Mouse (Mus musculus) limb, embryonic 12.5 days (tissue): ENCODE data around the gene Ccdc85a. TPM values are rescaled to one million over a fixed set of nuclear protein-coding genes. Genes with fewer than 3 reads are reported as not detected.
"Not testable (repeated sequence)": the region's sequence is repeated elsewhere in the genome, so short reads cannot be mapped to it uniquely, and the experiment has no call there.

ENCODE experiments used
- ATAC-seq: fragments of 200-750 bp; cut with Nextera tagmentation; 2 replicates; pipeline ENCODE4 v1.8.0; 2017; ENCODE audit warnings: low read depth, moderate TSS enrichment; ENCODE audit not compliant: insufficient number of reproducible peaks, insufficient read depth, low FRiP score, low TSS enrichment
- H3K27ac ChIP-seq: fragments of 300-500 bp; sonication (generic); 2 replicates; pipeline ENCODE4 v1.5.1; 2016; ENCODE audit warnings: mild to moderate bottlenecking, moderate library complexity
- H3K27me3 ChIP-seq: fragments of 300-500 bp; sonication (generic); 2 replicates; pipeline ENCODE4 v1.6.1; 2016; ENCODE audit warnings: mild to moderate bottlenecking, moderate library complexity
- H3K36me3 ChIP-seq: fragments of 300-500 bp; sonication (generic); 2 replicates; pipeline ENCODE4 v1.6.1; 2016; ENCODE audit warnings: mild to moderate bottlenecking, moderate library complexity
- H3K4me1 ChIP-seq: fragments of 300-500 bp; sonication (generic); replicated peaks from 2 replicates; pipeline ENCODE4 v1.6.1; 2016
- H3K4me2 ChIP-seq: fragments of 300-500 bp; sonication (generic); 2 replicates; pipeline ENCODE4 v1.6.1; 2016; ENCODE audit warnings: mild to moderate bottlenecking, moderate library complexity
- H3K4me3 ChIP-seq: fragments of 300-500 bp; sonication (generic); replicated peaks from 2 replicates; pipeline ENCODE4 v1.5.1; 2016; ENCODE audit warnings: mild to moderate bottlenecking
- H3K9ac ChIP-seq: fragments of 300-500 bp; sonication (generic); replicated peaks from 2 replicates; pipeline ENCODE4 v1.6.1; 2016; ENCODE audit warnings: mild to moderate bottlenecking, moderate library complexity
- H3K9me3 ChIP-seq: fragments of 300-500 bp; sonication (generic); 2 replicates; pipeline ENCODE4 v1.6.1; 2016; ENCODE audit warnings: mild to moderate bottlenecking, moderate library complexity
- WGBS: fragments of 180-500 bp; shearing (Covaris S2); methylation state at CpG from one replicate; pipeline ENCODE4 v1.1.7; 2016; 5-methylcytosine and 5-hydroxymethylcytosine counted together
- polyA plus RNA-seq: library from polyadenylated mRNA; unstranded; fragments of >200 nt; fragmentation: Nextera tagmentation; extraction: Ambion mirVana; gene quantifications from 2 replicates; pipeline ENCODE4 v1.2.1, GENCODE M21; 2016

The Ccdc85a gene
- polyA plus RNA-seq, 1 experiment from 2014 or later: 3.0 TPM

DNA sequence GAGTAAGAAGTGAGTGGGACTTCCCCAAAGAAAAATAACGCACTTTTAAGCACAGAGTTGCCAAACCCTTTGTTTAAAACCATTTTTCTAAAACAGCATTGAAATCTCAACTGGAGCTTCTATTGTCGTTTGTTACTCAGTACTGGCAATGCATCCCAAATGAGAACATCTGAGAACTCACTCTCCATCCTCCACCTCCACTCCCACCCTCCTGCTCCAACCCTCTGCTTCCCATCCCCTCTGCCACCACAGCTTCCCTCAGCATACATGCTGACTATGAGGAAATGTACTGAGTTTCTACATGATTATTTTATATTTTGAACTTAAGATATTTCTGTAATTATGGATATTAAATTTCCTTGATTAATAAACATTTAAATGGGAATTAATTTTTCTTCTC, 168.3 kb downstream of the Ccdc85a start:
- 76% methylated on average over 2 of the region's 2 CpGs for WGBS
- Histone ChIP-seq H3K36me3 (no peaks in the 10 kb centered on the region), H3K27me3 (no peaks in the 10 kb centered on the region), H3K4me1 (no peaks in the 10 kb centered on the region), H3K4me3 (no peak overlapping the region), H3K9me3 (no peaks in the 10 kb centered on the region), H3K9ac (no peak overlapping the region), H3K4me2 (no peak overlapping the region), H3K27ac (no peak overlapping the region)
- no peak for ATAC-seq

DNA sequence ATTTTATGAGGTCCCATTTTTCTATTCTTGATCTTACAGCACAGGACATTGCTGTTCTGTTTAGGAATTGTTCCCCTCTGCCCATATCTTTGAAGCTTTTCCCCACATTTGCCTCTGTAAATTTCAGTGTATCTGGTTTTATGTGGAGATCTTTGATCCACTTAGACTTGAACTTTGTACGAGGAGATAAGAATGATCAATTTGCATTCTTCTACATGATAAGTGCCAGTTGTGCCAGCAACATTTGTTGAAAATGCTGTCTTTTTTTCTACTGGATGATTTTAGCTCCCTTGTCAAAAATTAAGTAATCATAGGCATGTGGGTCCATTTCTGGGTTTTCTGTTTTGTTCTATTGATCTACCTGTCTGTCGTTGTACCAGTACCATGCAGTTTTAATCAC, 174.2 kb downstream of the Ccdc85a start:
- H3K9me3 ChIP-seq, H3K4me1 ChIP-seq, H3K27me3 ChIP-seq, H3K36me3 ChIP-seq, ATAC-seq, H3K4me2 ChIP-seq, H3K4me3 ChIP-seq, H3K9ac ChIP-seq, H3K27ac ChIP-seq: not testable (repeated sequence)
- WGBS: 93% methylated on average over 2 of the region's 2 CpGs

DNA sequence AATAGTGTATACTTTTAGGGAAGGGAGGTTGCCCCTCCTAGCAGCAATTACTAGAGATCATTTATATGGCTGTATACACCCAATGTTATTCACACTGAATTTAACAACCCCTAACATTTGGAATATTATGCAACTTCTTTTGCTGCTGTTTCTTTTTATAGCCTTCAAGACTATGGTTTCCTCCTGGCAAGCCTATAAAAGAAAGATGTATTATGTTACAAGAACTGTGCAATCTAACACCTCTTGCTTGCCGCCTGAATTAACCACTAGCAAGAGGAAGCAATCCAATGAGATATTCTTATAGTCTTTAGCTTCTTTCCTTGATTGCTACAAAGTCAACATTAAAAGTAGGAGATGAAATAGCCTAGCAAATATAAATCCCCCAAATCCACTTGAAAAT, 187.0 kb downstream of the Ccdc85a start:
- Histone ChIP-seq H3K27me3 (no peaks in the 10 kb centered on the region), H3K36me3 (no peaks in the 10 kb centered on the region), H3K4me3 (no peak overlapping the region), H3K27ac (no peak overlapping the region), H3K4me1 (no peaks in the 10 kb centered on the region), H3K4me2 (no peak overlapping the region), H3K9ac (no peak overlapping the region), H3K9me3 (no peaks in the 10 kb centered on the region)
- WGBS: 22% methylated on average over 1 of the region's 1 CpGs
- no peak for ATAC-seq

DNA sequence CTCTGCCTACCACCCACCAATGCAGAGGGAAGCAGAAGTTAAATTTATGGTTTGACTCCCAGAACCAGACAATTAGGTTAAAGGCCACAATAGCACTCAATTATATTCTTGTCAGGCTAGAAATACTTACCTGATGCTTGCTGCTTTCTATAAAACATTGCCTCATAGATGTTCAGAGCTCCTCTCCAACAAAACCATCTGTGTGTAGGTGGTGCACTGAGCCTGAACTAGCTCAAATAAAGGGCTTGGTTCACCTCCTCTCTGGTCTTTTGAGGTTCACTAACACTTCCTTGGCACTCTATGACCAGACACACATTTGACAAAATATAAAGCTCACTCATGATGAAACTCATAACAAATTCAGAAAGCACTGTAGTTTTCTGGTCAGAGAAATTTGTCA, 208.2 kb downstream of the Ccdc85a start:
- Histone ChIP-seq H3K4me3 (no peak overlapping the region), H3K27ac (no peak overlapping the region), H3K9ac (no peak overlapping the region), H3K9me3 (no peaks in the 10 kb centered on the region), H3K36me3 (no peaks in the 10 kb centered on the region), H3K27me3 (no peaks in the 10 kb centered on the region), H3K4me2 (no peak overlapping the region), H3K4me1 (no peaks in the 10 kb centered on the region)
- no peak for ATAC-seq

DNA sequence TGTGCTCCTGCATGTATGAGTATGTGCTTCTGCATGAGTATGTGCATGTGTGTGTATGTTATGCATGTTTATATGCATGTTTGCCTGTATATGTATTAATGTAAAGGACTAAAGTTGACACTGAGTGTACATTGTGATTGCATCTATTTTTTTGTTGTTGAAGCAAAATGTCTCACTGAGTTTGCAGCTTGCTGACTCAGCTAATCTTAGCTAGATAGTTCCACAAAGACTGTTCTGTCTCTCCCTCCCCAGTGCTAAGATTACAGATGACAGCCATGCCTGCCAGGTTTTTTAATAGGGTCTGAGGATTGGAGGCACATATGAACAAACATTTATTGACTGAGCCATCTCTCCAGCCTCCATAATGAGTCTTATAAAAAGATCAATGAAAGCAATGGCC, 209.5 kb downstream of the Ccdc85a start:
- H3K4me2 ChIP-seq: no peak overlapping the region
- ATAC-seq: no peak
- H3K27me3 ChIP-seq: no peaks in the 10 kb centered on the region
- no peaks in the 10 kb centered on the region for H3K36me3 ChIP-seq
- H3K4me1 ChIP-seq: no peaks in the 10 kb centered on the region
- 0 out of 2 replicates have a peak, but pooled peaks cover 3% of the 10 kb centered on the region for H3K9me3 ChIP-seq
- no peak overlapping the region for H3K9ac ChIP-seq
- H3K27ac ChIP-seq: no peak overlapping the region
- H3K4me3 ChIP-seq: no peak overlapping the region

DNA sequence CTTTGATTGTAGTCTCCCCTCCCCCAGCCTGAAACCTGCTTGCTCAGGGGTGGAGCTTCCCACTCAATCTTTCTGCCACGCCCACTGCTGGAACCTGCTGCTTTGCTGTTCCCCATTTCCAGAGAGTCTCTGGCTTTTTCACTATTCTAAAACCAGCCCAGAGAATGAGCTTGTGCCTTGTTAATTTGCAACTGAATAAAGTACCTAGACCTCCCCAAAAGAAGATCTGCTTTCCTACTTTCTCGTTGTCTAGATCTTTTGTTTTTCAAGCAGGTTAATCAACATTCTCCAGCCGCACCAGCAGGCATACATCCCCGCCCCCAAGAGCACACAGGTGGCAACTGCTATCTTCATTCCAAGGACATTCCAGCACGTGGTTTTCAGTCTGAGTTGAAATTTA, 212.7 kb downstream of the Ccdc85a start:
- WGBS: 77% methylated on average over 5 of the region's 5 CpGs
- not testable (repeated sequence) for ATAC-seq, H3K27ac ChIP-seq, H3K4me2 ChIP-seq, H3K36me3 ChIP-seq, H3K27me3 ChIP-seq, H3K4me3 ChIP-seq, H3K9ac ChIP-seq, H3K4me1 ChIP-seq, H3K9me3 ChIP-seq

DNA sequence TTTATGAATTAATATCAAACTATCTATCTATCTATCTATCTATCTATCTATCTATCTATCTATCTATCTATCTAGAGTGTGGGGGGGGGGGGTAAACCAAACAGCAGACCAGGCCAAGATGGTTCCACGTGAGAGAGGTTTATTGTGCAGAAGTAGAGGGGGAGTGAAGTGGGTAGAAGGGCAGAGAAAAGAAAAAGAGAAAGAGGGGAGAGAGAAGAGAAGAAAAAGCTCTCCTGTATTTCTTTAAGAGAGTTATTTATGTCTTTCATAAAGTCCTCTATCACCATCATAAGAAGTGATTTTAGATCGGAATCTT, 218.2 kb downstream of the Ccdc85a start:
- Histone ChIP-seq H3K4me2 (peak overlapping the region; percentile 59), H3K9ac (no peak overlapping the region), H3K27me3 (no peaks in the 10 kb centered on the region), H3K4me1 (no peaks in the 10 kb centered on the region; the same call in 1 of the 2 replicates), H3K27ac (no peak overlapping the region), H3K9me3 (0 out of 2 replicates have a peak, but pooled peaks cover 3% of the 10 kb centered on the region), H3K4me3 (peak overlapping the region; percentile 31), H3K36me3 (no peaks in the 10 kb centered on the region)
- 52% methylated on average over 2 of the region's 2 CpGs for WGBS
- no peak for ATAC-seq

DNA sequence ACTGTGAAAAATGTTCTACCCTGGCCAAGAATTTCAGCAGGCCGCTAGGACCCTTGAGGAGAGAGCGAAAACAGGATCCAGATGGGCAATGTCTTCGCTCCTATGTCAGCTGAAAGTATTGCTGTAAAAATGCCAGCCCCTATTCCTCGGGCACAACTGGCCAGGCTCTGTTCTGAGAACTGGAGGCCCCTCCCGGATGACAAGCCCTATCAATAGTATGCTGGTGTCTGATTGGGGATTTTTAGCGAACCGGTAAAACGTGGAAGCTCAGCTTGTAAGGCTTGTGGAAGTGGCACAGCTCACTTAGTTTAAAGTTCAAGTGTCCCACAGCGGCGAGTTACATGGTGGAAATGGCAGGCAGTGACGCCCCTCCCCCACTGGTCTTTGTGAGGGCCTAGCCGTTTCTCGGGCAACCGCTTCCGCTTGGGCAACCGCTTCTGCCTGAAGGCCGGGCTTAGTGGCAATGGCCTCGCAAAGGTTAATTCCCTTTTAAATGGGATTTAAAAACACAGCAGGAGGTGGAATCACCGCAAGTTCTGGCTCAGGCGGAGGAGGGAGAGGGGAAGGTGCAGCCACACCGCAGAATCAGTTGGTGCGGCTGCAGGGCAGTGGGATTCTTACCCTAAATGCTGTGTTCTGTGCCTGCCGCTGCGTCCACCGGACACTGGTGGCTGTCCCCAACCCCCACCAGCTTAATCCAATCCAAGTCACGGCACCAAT, 218.8 kb downstream of the Ccdc85a start:
- H3K27ac ChIP-seq: peak overlapping the region; percentile 67
- no peaks in the 10 kb centered on the region for H3K36me3 ChIP-seq
- peak overlapping the region; percentile 31 for H3K4me3 ChIP-seq
- H3K4me1 ChIP-seq: no peaks in the 10 kb centered on the region; the same call in 1 of the 2 replicates
- no peaks in the 10 kb centered on the region for H3K27me3 ChIP-seq
- 5% methylated on average over 26 of the region's 26 CpGs for WGBS
- peak overlapping the region; percentile 59 for H3K4me2 ChIP-seq
- H3K9me3 ChIP-seq: 0 out of 2 replicates have a peak, but pooled peaks cover 3% of the 10 kb centered on the region
- peak overlapping the region; percentile 40 for H3K9ac ChIP-seq
- peak; percentile 78 for ATAC-seq

DNA sequence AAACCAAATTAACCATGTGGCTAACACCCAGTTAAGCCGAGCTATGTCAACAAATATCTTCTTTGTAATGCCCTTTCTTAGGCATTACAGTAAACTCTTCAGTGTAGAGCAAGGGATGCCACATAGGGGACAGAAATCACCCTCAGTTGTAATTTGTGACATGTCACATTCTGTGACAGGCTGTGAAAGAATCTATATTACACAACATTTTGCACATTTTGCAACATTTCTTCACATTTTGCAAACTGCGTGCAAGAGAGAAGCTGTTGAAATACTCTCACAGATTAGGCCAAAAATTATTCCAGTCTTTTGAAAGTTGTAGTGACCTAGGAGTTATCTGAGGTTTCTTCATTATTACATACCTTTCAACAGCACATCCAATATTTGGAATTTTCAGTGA, 240.7 kb downstream of the Ccdc85a start:
- H3K27ac ChIP-seq: no peak overlapping the region
- 88% methylated on average over 2 of the region's 2 CpGs for WGBS

DNA sequence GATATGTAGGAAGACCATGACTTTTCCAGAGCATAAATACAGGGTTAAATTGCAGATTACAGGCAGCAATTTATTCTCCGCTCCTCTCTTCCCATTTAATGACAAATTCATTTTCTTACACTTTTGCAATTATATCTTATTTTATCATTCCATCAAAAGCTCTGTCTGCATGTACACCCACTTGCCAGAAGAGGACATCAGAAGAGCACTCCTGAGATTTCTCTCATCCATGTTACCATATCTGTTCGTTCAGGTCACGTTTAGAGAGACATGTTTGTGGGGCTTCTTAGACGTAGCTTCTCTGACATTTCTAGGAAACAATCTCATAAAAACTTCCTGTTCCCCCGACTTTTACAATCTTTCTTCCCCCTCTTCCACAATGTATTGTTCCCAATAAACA, 242.2 kb downstream of the Ccdc85a start:
- WGBS: 74% methylated on average over 5 of the region's 5 CpGs
- Histone ChIP-seq H3K9me3 (no peaks in the 10 kb centered on the region), H3K27ac (no peak overlapping the region), H3K9ac (no peak overlapping the region), H3K4me2 (no peak overlapping the region), H3K4me3 (no peak overlapping the region), H3K36me3 (no peaks in the 10 kb centered on the region), H3K27me3 (no peaks in the 10 kb centered on the region), H3K4me1 (no peaks in the 10 kb centered on the region)
- no peak for ATAC-seq

More for the DNA sequence above, 240.7 kb downstream of the Ccdc85a start:
- no peaks in the 10 kb centered on the region for H3K36me3 ChIP-seq
- H3K4me3 ChIP-seq: no peak overlapping the region
- ATAC-seq: no peak
- H3K9me3 ChIP-seq: no peaks in the 10 kb centered on the region
- H3K4me2 ChIP-seq: no peak overlapping the region
- H3K9ac ChIP-seq: no peak overlapping the region
- no peaks in the 10 kb centered on the region for H3K27me3 ChIP-seq
- no peaks in the 10 kb centered on the region for H3K4me1 ChIP-seq

DNA sequence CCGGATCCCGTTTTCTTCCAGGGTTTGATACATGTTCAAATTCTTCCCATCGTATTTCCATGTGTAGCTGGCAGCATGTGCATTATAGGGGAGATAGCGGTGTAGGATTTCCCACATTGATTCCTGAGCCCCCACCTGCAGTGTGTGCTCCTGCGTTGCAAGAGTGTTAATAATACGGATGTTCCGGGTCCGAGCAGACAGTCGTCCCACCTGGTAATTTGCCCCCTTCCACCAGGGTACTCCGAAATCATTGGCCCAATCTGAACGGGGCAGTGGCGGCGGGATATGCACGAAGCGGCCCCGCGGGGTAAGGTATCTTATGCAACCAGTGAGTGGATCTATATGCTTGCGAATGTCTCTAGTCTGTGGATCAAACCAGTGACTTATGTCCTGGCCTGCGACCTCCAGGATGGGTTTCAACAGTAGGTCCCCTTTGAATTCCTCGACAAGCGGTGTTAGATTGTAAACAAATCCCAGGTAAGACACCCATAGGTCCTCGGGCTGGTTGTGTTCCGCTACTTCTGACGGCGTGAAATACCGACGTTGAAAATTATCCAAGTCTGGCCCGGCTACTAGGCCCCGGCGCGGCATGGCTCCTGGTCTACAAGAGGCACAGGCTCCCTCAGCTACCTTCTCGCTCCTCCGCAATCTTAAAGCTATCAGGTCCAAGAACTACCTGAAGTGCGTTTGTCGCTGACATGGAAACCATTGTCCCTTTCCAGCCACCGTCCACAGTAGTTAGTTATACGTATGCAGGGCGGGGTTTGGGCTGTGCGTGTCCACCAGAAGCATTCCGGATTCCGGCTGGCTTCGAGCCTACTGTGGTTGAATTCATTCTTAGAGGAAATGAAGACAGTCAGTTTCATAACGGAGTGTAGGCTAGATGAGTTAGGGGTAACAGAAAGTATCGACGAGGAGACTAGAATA, 244.6 kb downstream of the Ccdc85a start, which contains the start of gene Gm6685:
Gm6685 (minus strand) TSS at position 644 of the 927 bp plus-strand sequence.
- H3K27me3 ChIP-seq, H3K36me3 ChIP-seq, H3K9ac ChIP-seq, H3K9me3 ChIP-seq, H3K27ac ChIP-seq, H3K4me3 ChIP-seq, H3K4me1 ChIP-seq, H3K4me2 ChIP-seq: not testable (repeated sequence)
- 92% methylated on average over 45 of the region's 45 CpGs for WGBS
- ATAC-seq: 0 out of 2 replicates have a peak, but pooled peaks have one; percentile 31
